Mouse (Mus musculus) frontal cortex, adult 2 months (tissue): ENCODE measurements at regions not wholly inside any gene's neighbourhood (a gene's known extent, or its start where the extent isn't known, plus 50 kb on each side); places are given as distances from the start of the nearest gene placed in this dataset.

Experiments used
- DNase-seq, 2 experiments: peaks; one replicate each; pipeline ENCODE4 v3.0.0; 2022; ENCODE audit warnings: low spot score in 1 of 2; ENCODE audit errors: extremely low spot score in 1 of 2

DNA sequence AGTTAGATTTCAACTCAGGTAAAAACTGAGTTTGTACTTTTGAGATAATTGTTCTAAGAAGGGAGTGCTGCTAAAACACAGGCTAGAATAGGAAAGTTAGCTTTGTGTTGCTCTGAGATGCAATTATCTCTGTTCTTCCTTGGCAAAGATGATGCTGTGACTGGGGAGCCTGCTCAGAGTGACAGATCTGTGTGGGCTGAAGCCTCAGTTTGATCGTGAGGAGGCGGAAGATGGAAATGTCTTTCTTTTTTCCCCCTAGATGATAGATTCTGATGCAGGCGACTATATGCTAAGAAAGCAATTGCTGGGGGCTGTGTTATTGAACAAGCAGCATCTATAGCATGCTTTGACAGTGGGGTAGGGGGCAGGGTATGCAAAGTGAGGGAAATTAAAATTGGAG lies 156.7 kb upstream of the Cypt15 start:
- DNase-seq = peak; percentile 10 to 52

DNA sequence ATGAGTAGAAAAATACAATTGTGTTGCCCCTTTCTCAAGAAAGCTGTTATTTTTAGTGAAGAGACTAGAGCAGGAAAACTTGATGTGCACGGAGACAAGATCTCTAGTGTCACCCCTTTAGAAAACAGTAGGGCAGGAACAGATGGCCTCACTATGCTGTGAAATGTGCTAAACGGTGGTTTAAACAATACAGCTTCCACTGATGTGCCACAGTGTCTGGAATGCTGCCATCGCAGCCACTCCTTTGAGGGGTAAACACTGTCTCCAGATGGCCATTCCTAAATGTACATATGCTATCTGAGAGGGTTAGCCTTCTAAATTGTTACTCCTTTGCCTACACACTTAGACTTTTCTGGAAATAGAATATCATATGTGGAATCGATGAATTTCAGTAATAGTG lies 116.4 kb upstream of the Cypt15 start:
- peak; percentile 1 to 41 for DNase-seq

DNA sequence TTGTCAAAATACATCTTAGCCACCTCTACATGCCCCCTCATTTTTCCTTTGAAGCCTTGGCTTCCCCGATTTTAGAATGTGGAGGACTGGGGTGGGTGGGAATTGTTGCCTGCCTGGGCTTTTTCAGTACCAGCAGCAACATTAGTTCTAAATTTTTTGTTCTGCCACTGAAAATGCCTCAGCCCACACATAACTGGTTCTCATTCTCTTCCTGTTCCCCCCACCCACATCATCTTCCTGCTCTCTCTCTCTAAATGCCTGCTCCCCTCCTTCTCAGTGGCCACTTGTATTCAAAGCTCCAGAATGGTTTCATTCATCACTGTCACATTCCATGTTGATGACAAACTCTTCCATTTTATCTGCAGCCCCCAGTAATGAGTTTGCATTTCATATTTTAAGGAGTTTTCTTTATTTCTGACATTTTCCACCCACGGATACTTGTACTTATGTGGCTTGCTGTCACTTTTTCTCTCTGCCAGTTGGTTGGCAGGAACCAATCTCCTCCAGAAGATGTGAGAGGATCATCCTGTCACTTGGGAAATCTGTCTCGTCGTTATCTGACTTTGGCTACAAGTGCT lies 95.8 kb upstream of the Cypt15 start:
- DNase-seq = peak; percentile 41 to 53
